Comparison of ENCODE assay signal across 10 mouse cellular contexts in the genomic region with DNA sequence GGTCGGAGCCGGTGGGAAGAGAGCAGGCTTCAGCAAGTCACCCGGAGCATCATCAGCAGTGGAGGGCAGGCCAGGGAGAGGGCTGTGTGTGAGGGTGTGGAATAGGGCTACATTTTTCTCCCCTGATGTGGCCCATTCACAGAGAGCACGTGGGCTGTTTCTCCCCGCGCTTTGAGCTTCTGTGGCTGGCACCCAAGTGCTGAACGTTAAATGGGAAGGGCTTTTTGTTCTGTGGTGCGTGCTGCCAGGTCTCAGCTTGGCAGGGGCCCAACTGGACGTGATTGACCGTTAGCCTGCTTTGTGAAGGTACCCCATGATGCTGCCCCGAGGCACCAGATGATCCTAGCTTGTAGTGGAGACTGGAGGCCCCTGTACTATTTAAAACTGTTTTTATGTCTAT. TPM values are rescaled to one million over a fixed set of nuclear protein-coding genes. Genes with fewer than 3 reads are reported as not detected.
DNase-seq lines count a peak whose midpoint lies in the region; ATAC-seq and TF ChIP-seq lines count a peak whose summit lies in the region.
"Had no signal": no experiment of that assay in that cellular context is flagged by ENCODE, and none has a peak within 500 bp of the region (broad histone marks: within the 10 kb centered on the region; RNA-seq: fewer than 3 reads in every experiment).

No protein-coding gene starts in this region.

- H3K27ac ChIP-seq in forebrain, embryonic 13.5 days: 0 out of 2 replicates have a peak overlapping the region, but pooled peaks have one; percentile 8
- H3K27ac ChIP-seq in forebrain, embryonic 11.5 days (ENCODE audit: low read depth, low read length): no peak overlapping the region
- no peak overlapping the region for H3K27ac ChIP-seq in liver, adult 2 months (replicated peaks; ENCODE audit: insufficient read depth, low read depth, low read length)
- H3K27ac ChIP-seq in liver, postnatal 0 days (ENCODE audit: low read depth): no peak overlapping the region
- H3K27ac ChIP-seq: embryonic facial prominence, embryonic 15.5 days; heart, embryonic 15.5 days had no signal

- peak; percentile 77 for ATAC-seq in forebrain, embryonic 13.5 days
- no peak for ATAC-seq in forebrain, embryonic 11.5 days (replicated peaks; ENCODE audit: low FRiP score)
- ATAC-seq in liver, postnatal 0 days: no peak
- no peak for ATAC-seq in inflammation-experienced regulatory T-cells, adult 6 months

- peaks cover 45% of the 10 kb centered on the region for H3K4me1 ChIP-seq in forebrain, embryonic 13.5 days
- H3K4me1 ChIP-seq in forebrain, embryonic 11.5 days (replicated peaks; ENCODE audit: control insufficient read depth, insufficient read depth, low read length): peaks cover 21% of the 10 kb centered on the region; the same call in 1 of the 2 replicates
- no peaks in the 10 kb centered on the region for H3K4me1 ChIP-seq in liver, adult 2 months (ENCODE audit: control insufficient read depth, insufficient read depth, low read length)
- H3K4me1 ChIP-seq in liver, postnatal 0 days (ENCODE audit: insufficient read depth): peaks cover 10% of the 10 kb centered on the region; the same call in 1 of the 2 replicates

- TF ChIP-seq POLR2A in liver, adult 2 months (IDR thresholded peaks at IDR 0.05; ENCODE audit: extremely low read depth, insufficient read depth, low read length): no peak

- no peaks in the 10 kb centered on the region for H3K79me2 ChIP-seq in liver, adult 2 months (ENCODE audit: control insufficient read depth, insufficient read depth, low read length)

- H3K4me3 ChIP-seq in forebrain, embryonic 13.5 days: no peak overlapping the region
- H3K4me3 ChIP-seq in forebrain, embryonic 11.5 days (ENCODE audit: low read depth, low read length): no peak overlapping the region
- no peak overlapping the region for H3K4me3 ChIP-seq in liver, adult 2 months (ENCODE audit: insufficient read depth, low read depth, low read length)
- no peak overlapping the region for H3K4me3 ChIP-seq in liver, postnatal 0 days (ENCODE audit: low read depth, low read length)
- H3K4me3 ChIP-seq: embryonic facial prominence, embryonic 15.5 days; heart, embryonic 15.5 days had no signal

- no peak for TF ChIP-seq CTCF in liver, adult 2 months (IDR thresholded peaks at IDR 0.05; ENCODE audit: low read depth, low read length)
- no peak for TF ChIP-seq CTCF in liver, postnatal 0 days (IDR thresholded peaks at IDR 0.05; ENCODE audit: low read depth)

- H3K9ac ChIP-seq in forebrain, embryonic 13.5 days: peak overlapping the region; percentile 35; the same call in 1 of the 2 replicates
- no peak overlapping the region for H3K9ac ChIP-seq in forebrain, embryonic 11.5 days (ENCODE audit: low read length)
- no peak overlapping the region for H3K9ac ChIP-seq in liver, adult 2 months (ENCODE audit: low read depth, low read length)
- no peak overlapping the region for H3K9ac ChIP-seq in liver, postnatal 0 days (replicated peaks)
- H3K9ac ChIP-seq: embryonic facial prominence, embryonic 15.5 days; heart, embryonic 15.5 days had no signal

- H3K27me3 ChIP-seq in forebrain, embryonic 13.5 days: no peaks in the 10 kb centered on the region
- H3K27me3 ChIP-seq in forebrain, embryonic 11.5 days (ENCODE audit: control insufficient read depth, insufficient read depth, low read length): no peaks in the 10 kb centered on the region
- no peaks in the 10 kb centered on the region for H3K27me3 ChIP-seq in liver, adult 2 months (ENCODE audit: control insufficient read depth, insufficient read depth, low read length)
- H3K27me3 ChIP-seq in liver, postnatal 0 days (ENCODE audit: insufficient read depth, low read length): no peaks in the 10 kb centered on the region
- H3K27me3 ChIP-seq: embryonic facial prominence, embryonic 15.5 days; heart, embryonic 15.5 days had no signal

- TF ChIP-seq EP300 in liver, postnatal 0 days (IDR thresholded peaks at IDR 0.05; ENCODE audit: low read depth): no peak

- WGBS in forebrain, embryonic 13.5 days: 44% methylated on average over 11 of the region's 11 CpGs
- 81% methylated on average over 11 of the region's 11 CpGs for WGBS in forebrain, embryonic 11.5 days
- WGBS in liver, adult 2 months: 66% methylated on average over 11 of the region's 11 CpGs
- WGBS in liver, postnatal 0 days (ENCODE audit: insufficient replicate concordance): 88% methylated on average over 11 of the region's 11 CpGs

- H3K36me3 ChIP-seq in forebrain, embryonic 13.5 days (ENCODE audit: poor library complexity, severe bottlenecking): peaks cover 78% of the 10 kb centered on the region
- peaks cover 3% of the 10 kb centered on the region; the same call in 1 of the 2 replicates for H3K36me3 ChIP-seq in forebrain, embryonic 11.5 days (ENCODE audit: control insufficient read depth, insufficient read depth, low read length)
- H3K36me3 ChIP-seq in liver, adult 2 months (ENCODE audit: control insufficient read depth, insufficient read depth, low read length): peaks cover 18% of the 10 kb centered on the region
- peaks cover 59% of the 10 kb centered on the region for H3K36me3 ChIP-seq in liver, postnatal 0 days (replicated peaks; ENCODE audit: insufficient read depth, low read length)

- no peak for DNase-seq in forebrain, embryonic 11.5 days (ENCODE audit: low spot score)
- peak; percentile 48 for DNase-seq in liver, adult 2 months (ENCODE audit: extremely low read depth, low read depth, low spot score)
- no peak for DNase-seq in liver, postnatal 0 days
- DNase-seq in adipocyte (ENCODE audit: low spot score): peak; percentile 67
- peak; percentile 56 to 77 for DNase-seq in kidney, postnatal 36 days
- DNase-seq in lung, postnatal 14 days: no peak

- no peaks in the 10 kb centered on the region for H3K9me3 ChIP-seq in forebrain, embryonic 13.5 days (replicated peaks)
- H3K9me3 ChIP-seq in forebrain, embryonic 11.5 days (ENCODE audit: control insufficient read depth, low read length): no peaks in the 10 kb centered on the region
- no peaks in the 10 kb centered on the region for H3K9me3 ChIP-seq in liver, postnatal 0 days (ENCODE audit: low read length)
- H3K9me3 ChIP-seq: embryonic facial prominence, embryonic 15.5 days; heart, embryonic 15.5 days had no signal

- no peak overlapping the region for H3K4me2 ChIP-seq in forebrain, embryonic 13.5 days
- H3K4me2 ChIP-seq in forebrain, embryonic 11.5 days (ENCODE audit: low read depth, low read length, severe bottlenecking): no peak overlapping the region
- no peak overlapping the region for H3K4me2 ChIP-seq in liver, postnatal 0 days (ENCODE audit: low read depth, low read length)
- H3K4me2 ChIP-seq: embryonic facial prominence, embryonic 15.5 days; heart, embryonic 15.5 days had no signal

RNA-seq across cellular contexts. Expression of a gene that starts 48.3 kb away (rescaled TPM):
- polyA plus RNA-seq in forebrain, embryonic 13.5 days (2015; fragmentation: Nextera tagmentation; extraction: Ambion mirVana): 68.2 and 73.1 TPM in 2 replicates
- polyA plus RNA-seq in forebrain, embryonic 11.5 days (2014; fragmentation: Nextera tagmentation; extraction: Ambion mirVana): 44.2 and 49.3 TPM in 2 replicates
- 34.8 and 66.5 TPM in 2 replicates for total RNA-seq in liver, adult 2 months (2014; rRNA removed)
- polyA plus RNA-seq in liver, adult 2 months (2012; rRNA removed): 89.0 and 96.5 TPM in 2 replicates
- polyA plus RNA-seq in liver, postnatal 0 days (2015; fragmentation: Nextera tagmentation; extraction: Ambion mirVana): 31.1 and 34.4 TPM in 2 replicates
- 10 to 100 TPM; 33.6 to 47.0 (median 35.3) TPM for polyA plus RNA-seq in inflammation-experienced regulatory T-cells, adult 6 months (2017; shearing (Covaris generic))

Comparison
In these comparisons a context has a peak if more than half of its experiments do, and no peak if none do; other contexts are left out.
1. DNase-seq: peak in liver, adult 2 months (single experiment), adipocyte (single experiment) and kidney, postnatal 36 days (2 of 2); none in forebrain, embryonic 11.5 days (single experiment), liver, postnatal 0 days (single experiment) and lung, postnatal 14 days (single experiment).